Mouse (Mus musculus): Measurements from ENCODE around the gene Iyd. TPM values are rescaled to one million over a fixed set of nuclear protein-coding genes. Genes with fewer than 3 reads are reported as not detected.

The Iyd gene
- 3.7 and 4.9 TPM in 2 replicates for polyA plus RNA-seq (2021; fragmentation: Nextera tagmentation)
- long read RNA-seq, experiment 1, partial matches to known transcripts: 2 of 9 reads
- long read RNA-seq, experiment 1, other reads (novel, unspliced or antisense): 2 of 9 reads
- long read RNA-seq, experiment 2, transcript Iyd-201 (5 exons, 1,579 nt): major isoform, 22 of 28 reads
- long read RNA-seq, experiment 2, partial matches to known transcripts: 1 of 28 reads
- long read RNA-seq, experiment 2, other reads (novel, unspliced or antisense): 3 of 28 reads

DNA sequence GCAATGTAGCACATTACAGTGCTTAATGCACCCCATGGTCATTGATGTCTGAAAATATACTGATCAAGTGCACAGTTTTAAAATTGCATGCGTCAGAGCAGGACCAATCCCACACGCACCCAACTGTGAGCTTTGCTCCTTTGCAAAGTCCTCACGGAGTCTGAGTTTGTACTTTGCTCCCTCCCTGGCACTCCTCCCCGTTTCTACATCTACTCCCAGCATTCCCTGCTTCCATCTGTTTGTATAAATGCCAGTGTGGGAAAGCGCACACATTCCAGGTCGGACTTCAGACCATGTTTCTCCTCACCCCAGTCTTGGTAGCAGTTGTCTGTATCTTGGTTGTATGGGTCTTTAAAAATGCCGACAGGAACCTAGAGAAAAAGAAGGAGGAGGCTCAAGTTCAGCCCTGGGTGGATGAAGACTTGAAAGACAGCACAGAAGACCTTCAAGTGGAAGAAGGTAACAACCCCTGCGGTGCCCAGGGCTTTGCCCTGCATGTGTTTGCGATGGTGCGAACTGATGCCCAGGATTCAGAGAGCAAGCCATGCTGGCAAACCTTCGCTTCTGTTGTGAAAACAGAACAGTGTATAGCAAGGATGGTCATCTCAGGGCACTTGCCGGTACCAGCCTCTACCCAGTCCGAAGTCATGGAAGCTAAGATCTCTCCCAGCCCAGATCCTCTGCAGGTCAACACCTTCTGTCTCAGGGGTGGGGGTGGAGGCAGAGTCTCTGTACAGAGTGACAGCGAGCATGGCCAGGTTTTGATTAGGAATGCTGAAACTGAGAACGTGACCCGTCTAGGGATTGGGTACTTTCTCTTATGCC, at the start of gene Iyd:
Gene Iyd, plus strand, starts transcription at position 238 of the 825 bp plus-strand sequence.

Other genes with a start within 250 kb of the Iyd start
- 11.7 and 13.4 TPM in 2 replicates for gene Ppp1r14c, start 174.2 kb upstream of the Iyd start, polyA plus RNA-seq (2021; fragmentation: Nextera tagmentation)
- 3.5 and 4.1 TPM in 2 replicates for gene Plekhg1, start 200.1 kb downstream of the Iyd start, polyA plus RNA-seq (2021; fragmentation: Nextera tagmentation)

All from layer of hippocampus, adult 6 months (tissue).